ENCODE assay signal across 9 mouse cellular contexts in genomic region chr4:118621781-118622180, GRCm38 (mm10). TPM values are rescaled to one million over a fixed set of nuclear protein-coding genes. Genes with fewer than 3 reads are reported as not detected.
DNase-seq lines count a peak whose midpoint lies in the region; ATAC-seq and TF ChIP-seq lines count a peak whose summit lies in the region.
"Had no signal": no experiment of that assay in that cellular context is flagged by ENCODE, and none has a peak within 500 bp of the region (broad histone marks: within the 10 kb centered on the region; RNA-seq: fewer than 3 reads in every experiment).

No protein-coding gene starts in this region.

- peak overlapping the region; percentile 76 for H3K9ac ChIP-seq in lung, embryonic 14.5 days
- H3K9ac ChIP-seq in limb, embryonic 13.5 days, result peak overlapping the region; percentile 79
- peak overlapping the region; percentile 83 for H3K9ac ChIP-seq in neural tube, embryonic 13.5 days

- 0 out of 2 replicates have a peak, but pooled peaks cover 7% of the 10 kb centered on the region for H3K9me3 ChIP-seq in lung, embryonic 14.5 days (ENCODE audit: low read depth, low read length)
- no peaks in the 10 kb centered on the region; the same call in 1 of the 2 replicates for H3K9me3 ChIP-seq in limb, embryonic 13.5 days
- peaks cover 8% of the 10 kb centered on the region; the same call in 1 of the 2 replicates for H3K9me3 ChIP-seq in neural tube, embryonic 13.5 days

- H3K27ac ChIP-seq in lung, embryonic 14.5 days (ENCODE audit: low read depth), result no peak overlapping the region
- H3K27ac ChIP-seq in embryonic fibroblast, embryonic 13.5 days (ENCODE audit: insufficient read depth, low read length), result no peak overlapping the region
- no peak overlapping the region for H3K27ac ChIP-seq in limb, embryonic 13.5 days
- H3K27ac ChIP-seq in neural tube, embryonic 13.5 days (replicated peaks), result no peak overlapping the region

- TF ChIP-seq POLR2A in lung, adult 2 months (IDR thresholded peaks at IDR 0.05; ENCODE audit: borderline replicate concordance, extremely low read depth, low read depth, low read length), result no peak
- TF ChIP-seq POLR2A in embryonic fibroblast, embryonic 13.5 days (IDR thresholded peaks at IDR 0.05; ENCODE audit: low read depth, low read length), result no peak

- ATAC-seq in lung, embryonic 14.5 days (ENCODE audit: insufficient read depth), result no peak
- no peak for ATAC-seq in limb, embryonic 13.5 days (ENCODE audit: low FRiP score, low read depth)
- ATAC-seq in neural tube, embryonic 13.5 days (ENCODE audit: low read depth), result no peak
- no peak for ATAC-seq in CD4-positive, CD25-positive, alpha-beta regulatory T cell, adult 4 months

- no peaks in the 10 kb centered on the region for H3K27me3 ChIP-seq in lung, embryonic 14.5 days (ENCODE audit: insufficient read depth, low read length)
- no peaks in the 10 kb centered on the region for H3K27me3 ChIP-seq in limb, embryonic 13.5 days
- H3K27me3 ChIP-seq in neural tube, embryonic 13.5 days, result no peaks in the 10 kb centered on the region

- TF ChIP-seq CTCF in lung, embryonic 14.5 days (IDR thresholded peaks at IDR 0.05; ENCODE audit: low read depth), result no peak
- no peak for TF ChIP-seq CTCF in lung, adult 2 months (IDR thresholded peaks at IDR 0.05; ENCODE audit: insufficient read depth, low read length)
- TF ChIP-seq CTCF in embryonic fibroblast, embryonic 13.5 days (IDR thresholded peaks at IDR 0.05; ENCODE audit: borderline replicate concordance, insufficient read depth, low read length), result no peak

- H3K4me1 ChIP-seq in lung, embryonic 14.5 days (ENCODE audit: insufficient read depth), result 0 out of 2 replicates have a peak, but pooled peaks cover 2% of the 10 kb centered on the region
- H3K4me1 ChIP-seq in lung, adult 2 months (ENCODE audit: control insufficient read depth, insufficient read depth, low read length), result peaks cover 6% of the 10 kb centered on the region
- H3K4me1 ChIP-seq in embryonic fibroblast, embryonic 13.5 days (ENCODE audit: control insufficient read depth, insufficient read depth, low read length), result peaks cover 4% of the 10 kb centered on the region; the same call in 1 of the 2 replicates
- peaks cover 10% of the 10 kb centered on the region for H3K4me1 ChIP-seq in limb, embryonic 13.5 days
- peaks cover 12% of the 10 kb centered on the region for H3K4me1 ChIP-seq in neural tube, embryonic 13.5 days (replicated peaks)

- peak overlapping the region; percentile 69 for H3K4me3 ChIP-seq in lung, embryonic 14.5 days (ENCODE audit: low read depth, low read length)
- H3K4me3 ChIP-seq in lung, adult 2 months (replicated peaks; ENCODE audit: extremely low read depth, low read depth, low read length), result no peak overlapping the region
- peak overlapping the region; percentile 93 for H3K4me3 ChIP-seq in embryonic fibroblast, embryonic 13.5 days (ENCODE audit: insufficient read depth, low read length)
- H3K4me3 ChIP-seq in limb, embryonic 13.5 days, result peak overlapping the region; percentile 90
- peak overlapping the region; percentile 86 for H3K4me3 ChIP-seq in neural tube, embryonic 13.5 days

- 81% methylated on average over 9 of the region's 9 CpGs for WGBS in lung, embryonic 14.5 days
- WGBS in lung, adult 2 months, result 83% methylated on average over 9 of the region's 9 CpGs
- WGBS in limb, embryonic 13.5 days, result 84% methylated on average over 9 of the region's 9 CpGs
- WGBS in neural tube, embryonic 13.5 days, result 87% methylated on average over 9 of the region's 9 CpGs

- H3K36me3 ChIP-seq in lung, embryonic 14.5 days (ENCODE audit: insufficient read depth), result peaks cover 40% of the 10 kb centered on the region
- peaks cover 41% of the 10 kb centered on the region for H3K36me3 ChIP-seq in limb, embryonic 13.5 days
- peaks cover 41% of the 10 kb centered on the region for H3K36me3 ChIP-seq in neural tube, embryonic 13.5 days

- peak overlapping the region; percentile 91 for H3K4me2 ChIP-seq in lung, embryonic 14.5 days
- peak overlapping the region; percentile 88 for H3K4me2 ChIP-seq in limb, embryonic 13.5 days (replicated peaks)
- H3K4me2 ChIP-seq in neural tube, embryonic 13.5 days, result peak overlapping the region; percentile 99

- DNase-seq in lung, embryonic 14.5 days, result no peak
- DNase-seq in lung, adult 2 months, result no peak
- no peak for DNase-seq in embryo, embryonic 9.5 days (ENCODE audit: extremely low spot score)
- DNase-seq in kidney, adult 8-10 months, result no peak
- DNase-seq: gastrocnemius, postnatal 25 days had no signal

RNA-seq across cellular contexts. Expression of gene Ebna1bp2, which starts 1.2 kb away (rescaled TPM):
- polyA plus RNA-seq in lung, embryonic 14.5 days (2014; fragmentation: Nextera tagmentation; extraction: Ambion mirVana), result 161 and 166 TPM in 2 replicates
- polyA plus RNA-seq in lung, adult 2 months (2012; rRNA removed), result 19.7 and 21.6 TPM in 2 replicates
- 66.1 and 75.0 TPM in 2 replicates for polyA plus RNA-seq in embryonic fibroblast, embryonic 13.5 days (2011; ENCODE audit: insufficient read length, low read depth, missing spikeins)
- 130 and 134 TPM in 2 replicates for polyA plus RNA-seq in limb, embryonic 13.5 days (2015; fragmentation: Nextera tagmentation; extraction: Ambion mirVana)
- 108 and 129 TPM in 2 replicates for polyA plus RNA-seq in neural tube, embryonic 13.5 days (2015; fragmentation: Nextera tagmentation; extraction: Ambion mirVana)
- polyA plus RNA-seq in CD4-positive, CD25-positive, alpha-beta regulatory T cell, adult 4 months (2017; shearing (Covaris generic)), result 100 to 1,000 TPM; 167 to 193 TPM

RNA-seq across cellular contexts. Expression of gene Cfap57, which starts 1.2 kb away (rescaled TPM):
- 0.12 and 0.22 TPM in 2 replicates for polyA plus RNA-seq in lung, embryonic 14.5 days (2014; fragmentation: Nextera tagmentation; extraction: Ambion mirVana)
- 1.3 and 2.5 TPM in 2 replicates for polyA plus RNA-seq in lung, adult 2 months (2012; rRNA removed)
- polyA plus RNA-seq in embryonic fibroblast, embryonic 13.5 days (2011; ENCODE audit: insufficient read length, low read depth, missing spikeins), result not detected in 2 replicates
- polyA plus RNA-seq in limb, embryonic 13.5 days (2015; fragmentation: Nextera tagmentation; extraction: Ambion mirVana), result 0.13 and 0.31 TPM in 2 replicates
- polyA plus RNA-seq in neural tube, embryonic 13.5 days (2015; fragmentation: Nextera tagmentation; extraction: Ambion mirVana), result 0.96 and 1.8 TPM in 2 replicates
- not detected for polyA plus RNA-seq in CD4-positive, CD25-positive, alpha-beta regulatory T cell, adult 4 months (2017; shearing (Covaris generic))

RNA-seq across cellular contexts. Expression of gene Olfr62, which starts 37.0 kb away (rescaled TPM):
- not detected in 2 replicates for polyA plus RNA-seq in lung, embryonic 14.5 days (2014; fragmentation: Nextera tagmentation; extraction: Ambion mirVana)
- not detected in 2 replicates for polyA plus RNA-seq in lung, adult 2 months (2012; rRNA removed)
- polyA plus RNA-seq in embryonic fibroblast, embryonic 13.5 days (2011; ENCODE audit: insufficient read length, low read depth, missing spikeins), result not detected in 2 replicates
- not detected in 2 replicates for polyA plus RNA-seq in limb, embryonic 13.5 days (2015; fragmentation: Nextera tagmentation; extraction: Ambion mirVana)
- polyA plus RNA-seq in neural tube, embryonic 13.5 days (2015; fragmentation: Nextera tagmentation; extraction: Ambion mirVana), result not detected in 2 replicates
- polyA plus RNA-seq in CD4-positive, CD25-positive, alpha-beta regulatory T cell, adult 4 months (2017; shearing (Covaris generic)), result not detected
